Mouse (Mus musculus) C3H10T1/2 (cell line): ENCODE data around the gene Olfr508. TPM values are rescaled to one million over a fixed set of nuclear protein-coding genes. Genes with fewer than 3 reads are reported as not detected.

ENCODE experiments used
- polyA plus RNA-seq, 2 experiments: library from polyadenylated mRNA; unstranded; fragments of >200 nt; fragmentation: generic; extraction: Trizol; gene quantifications; one replicate each; pipeline ENCODE4 v1.2.1; 2012; ENCODE audit warnings: missing spikeins in 2 of 2

Olfr508 gene
- polyA plus RNA-seq: not detected

GRCm38 (mm10) chr7:108629694-108630093, at the start of gene Olfr508:
Gene Olfr508 (plus strand): TSS chr7:108629994.

DNA sequence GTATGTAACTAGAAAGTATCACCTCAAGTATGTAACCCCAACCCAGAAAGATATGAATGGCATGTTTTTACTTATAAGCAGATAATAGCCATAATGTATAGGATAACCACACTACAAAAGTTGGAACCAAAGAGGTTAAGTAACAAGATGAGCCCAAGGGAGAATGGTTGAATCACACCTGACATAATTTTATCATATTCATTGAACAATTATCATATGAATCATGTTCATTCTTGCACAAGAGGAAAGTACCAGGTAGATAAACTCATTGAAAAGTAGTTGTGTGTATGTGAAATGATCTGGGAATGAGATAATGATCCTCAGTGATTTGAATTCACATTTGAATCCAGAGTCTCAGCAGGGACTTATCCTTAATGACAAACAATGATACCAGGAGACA, 19.3 kb upstream of the Olfr508 start, which contains the start of gene Olfr506:
Gene Olfr506, plus strand, starts transcription at position 301 of the 400 bp plus-strand sequence.

GRCm38 (mm10) chr7:108621514-108621913, 8.3 kb upstream of the Olfr508 start, which contains the start of gene Olfr507:
Gene Olfr507 (plus strand): TSS chr7:108621814.

GRCm38 (mm10) chr7:108651806-108652205, 22.0 kb downstream of the Olfr508 start, which contains the start of gene Olfr509:
Gene Olfr509 (minus strand): TSS chr7:108651906.

DNA sequence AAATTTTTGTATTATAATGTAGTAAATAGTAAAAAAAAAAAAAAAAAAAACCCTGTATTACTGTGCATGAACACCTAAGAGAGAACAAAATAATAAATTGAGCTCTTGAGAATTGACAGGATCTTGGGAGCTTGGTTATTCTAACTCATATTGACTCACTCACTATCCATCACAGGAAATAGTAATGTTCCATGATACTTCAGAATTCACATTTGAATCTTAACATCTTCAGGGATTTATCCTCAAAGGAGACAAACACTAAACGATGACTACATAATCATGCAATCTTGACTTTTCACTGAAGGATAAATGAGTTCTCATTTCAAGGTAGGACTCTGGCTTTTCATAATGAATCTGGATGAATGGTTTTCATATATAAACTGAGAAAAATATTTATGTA, 36.3 kb downstream of the Olfr508 start, which contains the start of gene Olfr510:
Gene Olfr510, plus strand, starts transcription at position 301 of the 400 bp plus-strand sequence.

Other genes starting within 250 kb of the Olfr508 start
- not detected for gene Olfr495, start 236.8 kb upstream of the Olfr508 start, polyA plus RNA-seq
- gene Olfr497, start 209.6 kb upstream of the Olfr508 start, polyA plus RNA-seq: not detected
- not detected for gene Olfr498, start 164.7 kb upstream of the Olfr508 start, polyA plus RNA-seq
- gene Olfr502, start 104.9 kb upstream of the Olfr508 start, polyA plus RNA-seq: not detected
- gene Olfr503, start 85.5 kb upstream of the Olfr508 start, polyA plus RNA-seq: not detected
- not detected for gene Olfr504, start 64.2 kb upstream of the Olfr508 start, polyA plus RNA-seq
- not detected for gene Olfr506, start 19.2 kb upstream of the Olfr508 start, polyA plus RNA-seq
- gene Olfr507, start 8.2 kb upstream of the Olfr508 start, polyA plus RNA-seq: not detected
- gene Olfr509, start 21.9 kb downstream of the Olfr508 start, polyA plus RNA-seq: not detected
- not detected for gene Olfr510, start 36.4 kb downstream of the Olfr508 start, polyA plus RNA-seq
- not detected for gene Olfr512, start 83.3 kb downstream of the Olfr508 start, polyA plus RNA-seq
- gene Olfr513, start 121.0 kb downstream of the Olfr508 start, polyA plus RNA-seq: not detected
- not detected for gene Olfr514, start 196.0 kb downstream of the Olfr508 start, polyA plus RNA-seq
- not detected for gene Olfr516, start 220.5 kb downstream of the Olfr508 start, polyA plus RNA-seq
- not detected for gene Olfr517, start 242.4 kb downstream of the Olfr508 start, polyA plus RNA-seq